Mouse (Mus musculus) gastrocnemius, postnatal 14 days (tissue): ENCODE measurements at regions not wholly inside any gene's neighbourhood (a gene's known extent, or its start where the extent isn't known, plus 50 kb on each side); places are given as distances from the start of the nearest gene placed in this dataset.

Experiments
- DNase-seq: peaks from one replicate; pipeline ENCODE4 v3.0.0; 2021; ENCODE audit warnings: mixed read lengths
- intact Hi-C: fragments of 180-260 bp; cut with DNase I; formaldehyde crosslinking; loops from one replicate; pipeline ENCODE4 v1.15.1; 2025; ENCODE audit warnings: low total_unique reads

DNA sequence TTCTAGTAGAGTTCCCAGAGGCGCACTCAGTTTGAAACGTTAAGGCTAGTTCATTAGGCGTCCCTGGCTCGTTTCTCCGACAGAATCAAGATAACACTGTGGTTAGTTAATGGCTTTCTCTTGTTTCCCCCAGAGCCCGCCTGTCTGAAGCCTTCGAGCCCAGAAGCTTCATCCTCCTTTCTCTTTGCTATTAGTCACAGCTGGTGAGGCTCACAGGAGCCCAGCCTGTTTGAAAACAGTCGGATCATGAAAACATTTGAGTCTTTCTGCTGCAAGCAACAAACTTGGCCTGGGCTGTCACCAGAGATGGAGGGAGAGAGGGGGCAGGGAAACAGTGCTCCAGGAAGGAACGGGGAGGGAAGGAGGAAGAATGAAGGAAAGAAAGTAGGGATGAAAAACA, 711.0 kb downstream of the Nr2f2 start:
- intact Hi-C loops: no loop called here

DNA sequence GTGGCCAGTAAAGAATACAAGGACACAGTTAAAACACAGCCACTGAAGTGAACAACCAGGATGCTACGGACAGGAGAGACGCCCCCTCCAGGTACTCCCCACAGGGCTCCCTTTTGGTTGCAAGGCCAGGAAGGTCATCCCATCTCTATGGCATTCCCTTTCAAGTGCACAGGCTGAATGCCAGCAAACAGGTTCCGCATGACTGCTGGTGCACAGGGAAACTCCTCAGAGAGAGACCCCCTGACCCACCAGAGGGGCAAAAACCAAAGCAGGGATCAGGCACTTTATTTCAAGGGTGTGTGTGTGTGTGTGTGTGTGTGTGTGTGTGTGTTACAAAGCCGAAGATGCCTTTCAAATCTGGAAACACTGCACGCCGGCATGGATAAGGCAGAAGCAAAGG, 721.1 kb downstream of the Nr2f2 start:
- no peak for DNase-seq
- intact Hi-C loops: no loop called here

More for the DNA sequence above, 711.0 kb downstream of the Nr2f2 start:
- no peak for DNase-seq

DNA sequence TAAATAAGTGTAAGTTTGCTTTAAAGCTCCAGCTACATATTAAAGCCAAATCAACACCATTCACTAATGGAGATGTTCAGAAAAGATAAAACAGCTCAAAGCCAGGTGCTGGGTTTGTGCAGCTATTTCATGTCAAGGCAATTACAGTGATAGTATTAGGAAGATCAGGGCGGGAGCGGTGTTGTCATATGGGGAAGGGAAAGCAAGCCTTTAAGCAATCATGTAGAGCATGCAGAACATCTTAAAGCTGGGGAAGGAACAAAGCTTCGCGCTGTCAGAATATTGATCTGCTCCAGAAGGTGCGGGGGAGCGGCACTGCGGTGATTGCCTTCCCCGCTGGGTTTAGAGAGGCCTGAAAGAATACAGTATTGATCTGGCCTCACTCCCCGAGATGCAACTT, 724.9 kb downstream of the Nr2f2 start:
- no peak for DNase-seq
- intact Hi-C loops: no loop called here

DNA sequence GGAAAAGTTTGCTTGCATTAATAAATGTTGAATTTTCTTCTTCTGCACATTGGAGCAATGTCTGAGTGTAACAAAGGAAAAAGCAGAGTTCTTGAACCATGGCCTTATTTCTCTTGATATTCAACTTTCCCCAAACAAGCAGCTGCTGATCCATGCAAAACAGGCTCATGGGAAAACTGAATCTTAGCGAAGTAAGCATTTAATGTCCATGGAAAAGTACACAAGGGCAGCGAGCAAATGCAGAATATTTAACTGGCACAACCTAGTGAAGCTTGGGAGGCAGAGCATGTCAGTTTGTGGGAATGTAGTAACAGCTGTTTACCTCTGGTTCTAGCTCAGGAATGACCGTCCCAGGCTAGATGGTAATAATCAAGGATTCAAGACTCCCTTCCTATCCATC, 766.7 kb downstream of the Nr2f2 start:
- intact Hi-C loops: no loop called here
- no peak for DNase-seq

DNA sequence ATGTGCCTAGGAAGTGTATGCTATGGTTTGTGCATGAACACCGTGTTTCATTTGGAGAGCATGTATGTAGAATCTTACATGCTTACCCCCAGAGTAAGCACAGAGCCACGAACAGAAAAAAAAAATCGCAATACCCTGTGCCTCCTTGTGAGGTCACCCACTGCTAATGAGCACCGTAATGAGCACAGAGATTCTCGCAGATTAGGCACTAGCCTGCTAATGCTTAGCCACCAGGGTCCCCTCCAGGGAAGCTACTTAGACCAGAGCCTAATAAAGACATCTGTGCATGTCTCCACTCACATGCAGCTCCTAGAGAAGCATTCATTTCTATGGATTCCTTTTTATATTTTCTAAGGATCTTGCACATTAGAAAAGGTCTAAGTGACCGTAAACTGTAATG, 780.8 kb downstream of the Nr2f2 start:
- intact Hi-C loops: no loop called here
- DNase-seq: no peak

DNA sequence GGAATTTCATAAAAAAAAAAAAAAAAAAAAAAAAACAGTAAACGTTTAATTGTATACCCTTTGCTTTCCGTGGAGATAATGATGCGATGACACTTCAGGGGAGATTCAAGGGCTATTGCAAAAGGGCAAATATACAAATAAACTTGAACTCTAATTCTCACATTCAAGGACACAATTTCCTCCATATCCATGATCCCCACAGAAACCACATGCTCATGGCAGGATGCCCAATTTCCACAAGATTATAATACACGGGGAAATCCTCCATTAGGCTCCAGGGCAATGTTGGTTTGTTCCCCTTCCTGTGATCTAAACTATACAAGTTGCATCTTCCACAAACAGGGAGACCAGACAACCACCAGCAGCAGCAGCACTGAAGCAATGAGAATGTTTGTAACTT, 781.4 kb downstream of the Nr2f2 start:
- no peak for DNase-seq
- intact Hi-C loops: no loop called here

DNA sequence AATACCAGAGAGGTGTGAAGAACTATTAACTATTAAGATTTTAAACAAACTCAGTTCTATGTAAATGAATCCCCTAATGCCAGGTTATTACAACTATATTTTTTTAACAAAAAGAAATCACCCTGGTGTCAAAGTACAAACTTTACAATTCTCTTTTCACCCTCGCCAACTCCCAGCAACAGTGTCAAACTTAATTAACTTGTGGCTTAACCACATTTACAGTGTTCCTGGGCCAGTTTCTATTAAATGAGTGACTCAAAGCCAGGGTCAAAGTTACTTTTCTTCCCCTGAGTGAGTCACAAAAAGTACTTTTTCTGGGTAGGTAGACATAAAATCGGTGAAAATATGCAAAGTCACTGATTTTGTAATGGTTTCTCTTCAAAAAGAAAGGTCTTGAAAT, 782.0 kb downstream of the Nr2f2 start:
- intact Hi-C loops: no loop called here

DNA sequence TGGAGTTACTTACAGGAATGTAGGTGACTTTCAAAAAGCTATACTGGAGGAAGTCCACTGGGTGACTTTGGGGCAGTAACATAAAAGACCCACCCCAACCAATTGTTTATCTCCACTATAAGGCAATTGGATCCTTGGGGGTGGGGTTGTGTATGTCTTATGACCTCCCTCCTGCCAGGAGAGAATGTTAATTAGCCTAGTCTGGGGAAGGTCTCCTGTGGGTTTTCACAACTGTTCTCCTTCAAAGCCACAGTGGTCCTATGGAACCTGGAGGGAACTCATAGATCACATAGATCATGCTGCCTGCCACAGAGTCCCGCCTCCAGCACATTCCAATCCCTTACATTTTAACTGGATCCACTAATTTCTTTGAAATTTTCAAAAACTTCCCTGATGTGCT, 782.6 kb downstream of the Nr2f2 start:
- intact Hi-C loops: no loop called here
- DNase-seq: no peak

More for the DNA sequence above, 782.0 kb downstream of the Nr2f2 start:
- DNase-seq: no peak

DNA sequence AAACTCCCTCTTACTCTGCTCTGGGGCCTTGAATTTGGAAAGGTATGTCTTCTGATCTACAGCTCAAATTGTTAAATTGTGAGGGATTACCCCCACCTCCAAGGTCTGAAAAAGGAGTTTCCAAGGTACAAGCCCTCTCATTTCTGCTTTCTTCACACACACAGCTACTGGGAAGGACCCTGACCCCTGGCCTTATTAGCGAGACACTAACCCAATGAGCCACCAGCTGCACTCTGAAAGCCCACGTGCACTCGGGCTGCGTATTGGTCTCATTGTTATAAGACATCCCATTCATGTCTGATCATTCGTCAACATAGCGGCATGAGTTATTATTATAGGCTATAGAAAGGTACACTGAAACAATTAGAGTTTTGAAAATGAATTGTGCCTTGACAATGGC, 784.9 kb downstream of the Nr2f2 start:
- no peak for DNase-seq
- intact Hi-C loops: no loop called here

DNA sequence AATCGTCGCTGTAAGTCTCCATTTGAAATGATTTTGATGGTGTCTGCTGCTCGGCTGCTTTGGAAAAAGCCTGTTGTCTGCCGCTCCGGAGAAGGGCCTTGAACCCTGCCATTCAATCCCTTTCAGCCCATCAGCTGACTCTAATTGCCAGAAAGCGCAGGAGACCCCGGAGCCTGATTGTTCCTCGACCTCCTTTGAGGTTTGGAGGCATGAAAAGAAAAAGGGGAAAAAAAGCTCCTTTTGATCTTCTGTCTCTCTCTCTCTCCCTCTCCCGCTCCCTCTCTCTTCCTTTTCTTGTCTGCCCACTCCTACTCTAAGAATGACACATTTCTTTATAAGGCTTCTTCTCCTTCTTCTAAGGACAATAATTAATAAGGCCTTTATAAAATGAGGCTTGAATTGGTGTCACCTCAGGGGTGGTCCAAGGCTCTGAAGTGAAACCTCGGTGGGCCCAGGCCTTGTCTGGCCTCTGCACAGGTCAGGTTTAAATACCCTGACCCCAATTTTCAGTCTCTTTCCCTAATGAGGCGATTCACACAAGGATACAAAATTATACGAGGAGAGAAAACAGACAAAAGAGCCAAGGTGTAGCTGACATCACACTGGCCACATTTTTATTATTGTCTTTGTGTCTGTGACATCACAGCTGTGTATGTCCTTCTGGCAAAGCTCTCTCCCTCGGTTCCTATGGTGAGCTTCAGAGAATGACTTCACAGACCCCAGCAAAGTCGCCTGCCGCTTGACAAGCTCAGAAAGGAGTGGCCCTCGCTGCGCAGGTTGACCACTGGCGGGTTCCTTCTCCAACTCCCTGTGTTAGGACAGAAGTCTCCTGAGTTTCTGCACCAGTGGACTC, 787.4 kb downstream of the Nr2f2 start:
- no peak for DNase-seq
- intact Hi-C loops: no loop called here

DNA sequence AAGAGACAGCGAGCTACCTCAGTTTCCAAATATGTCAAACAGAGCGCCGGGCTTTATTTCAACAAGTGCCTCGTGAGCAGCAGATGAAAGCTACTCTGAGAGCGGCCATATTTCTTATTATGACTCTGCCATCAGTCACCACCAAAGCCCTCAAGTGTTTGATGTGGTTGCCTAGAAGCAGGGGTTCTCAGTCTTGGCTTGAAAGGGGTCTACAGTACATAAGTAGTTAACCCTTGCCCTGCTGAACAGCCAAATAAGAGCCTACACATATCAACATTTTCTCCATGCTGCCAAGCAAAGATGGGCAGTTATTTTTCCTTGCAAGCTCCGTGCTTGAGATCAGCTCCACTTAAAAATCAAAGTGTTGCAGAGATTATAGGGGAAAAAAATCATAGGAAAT, 788.8 kb downstream of the Nr2f2 start:
- intact Hi-C loops: no loop called here
- no peak for DNase-seq

DNA sequence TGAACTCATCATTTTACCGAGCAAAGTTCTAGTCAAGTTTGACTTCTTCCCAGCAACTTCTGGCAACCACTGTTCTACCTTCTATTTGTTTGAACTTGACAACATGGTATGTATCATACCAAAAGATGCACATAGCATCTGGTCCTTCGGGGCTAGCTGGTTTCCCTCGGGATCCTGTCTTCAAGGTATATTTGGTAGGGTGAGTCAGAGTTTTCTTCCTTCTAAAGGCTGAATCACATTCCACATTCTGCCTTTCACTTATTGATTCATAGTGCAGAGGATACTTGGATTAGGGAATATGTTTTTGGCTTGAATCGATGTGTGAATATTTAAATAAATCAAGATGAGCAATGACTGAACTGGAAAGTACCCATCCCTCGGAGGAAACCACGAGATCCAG, 789.9 kb downstream of the Nr2f2 start:
- no peak for DNase-seq
- intact Hi-C loops: no loop called here

DNA sequence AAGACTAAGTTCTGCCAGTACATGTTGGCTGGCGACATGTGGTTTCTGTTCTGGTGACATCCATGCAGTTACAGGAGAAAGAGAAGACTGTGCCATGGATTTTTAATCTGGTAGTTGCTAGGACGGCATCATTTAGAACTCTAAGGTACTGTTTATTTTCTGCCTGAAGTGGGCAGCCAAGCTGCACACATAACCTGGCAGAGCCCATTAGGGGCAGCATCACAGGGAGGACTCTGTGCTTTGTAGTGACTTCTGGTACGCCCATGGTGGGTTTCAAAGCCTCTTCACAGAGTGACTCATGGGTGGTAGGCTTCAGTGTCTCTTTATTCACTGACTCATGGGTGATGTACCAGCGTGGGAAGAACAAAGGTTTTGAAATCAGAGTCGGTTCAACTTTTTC, 792.8 kb downstream of the Nr2f2 start:
- intact Hi-C loops: no loop called here
- no peak for DNase-seq

DNA sequence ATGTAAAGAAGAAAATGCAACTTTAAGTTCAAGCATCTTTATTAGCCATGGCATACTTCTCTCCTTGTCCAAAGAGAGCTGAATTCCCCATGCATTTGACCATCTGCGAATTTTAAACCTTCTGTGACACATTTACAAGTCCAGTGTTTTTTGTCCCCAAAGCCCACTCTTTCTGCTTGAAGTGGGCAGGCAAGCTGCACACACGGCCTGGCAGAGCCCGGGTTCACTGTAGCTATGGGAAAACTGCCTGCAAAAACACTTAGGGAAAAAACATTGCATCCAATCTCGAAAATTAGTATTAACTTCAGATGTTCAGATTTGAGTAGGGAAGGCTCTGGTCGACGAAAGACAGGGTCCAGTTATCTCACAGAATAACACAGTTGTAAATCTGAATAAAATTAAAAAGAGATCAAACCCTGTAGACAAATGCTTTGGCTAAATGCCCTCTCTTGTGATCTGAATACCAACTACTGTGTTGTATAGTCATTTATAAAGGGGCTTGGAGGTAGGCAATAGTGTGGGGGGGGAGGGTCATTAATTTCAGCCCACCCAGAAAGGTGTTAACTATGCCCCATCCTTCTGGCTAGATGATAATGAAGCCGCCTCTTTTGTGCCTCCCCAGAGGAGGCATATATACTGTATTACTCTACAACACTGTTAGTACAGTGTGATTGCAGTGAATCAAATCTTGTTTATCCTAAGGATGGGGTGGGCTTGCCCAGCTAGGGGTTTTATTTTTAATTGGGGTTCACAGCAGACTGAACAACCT, 793.7 kb downstream of the Nr2f2 start:
- intact Hi-C loops: no loop called here
- no peak for DNase-seq

DNA sequence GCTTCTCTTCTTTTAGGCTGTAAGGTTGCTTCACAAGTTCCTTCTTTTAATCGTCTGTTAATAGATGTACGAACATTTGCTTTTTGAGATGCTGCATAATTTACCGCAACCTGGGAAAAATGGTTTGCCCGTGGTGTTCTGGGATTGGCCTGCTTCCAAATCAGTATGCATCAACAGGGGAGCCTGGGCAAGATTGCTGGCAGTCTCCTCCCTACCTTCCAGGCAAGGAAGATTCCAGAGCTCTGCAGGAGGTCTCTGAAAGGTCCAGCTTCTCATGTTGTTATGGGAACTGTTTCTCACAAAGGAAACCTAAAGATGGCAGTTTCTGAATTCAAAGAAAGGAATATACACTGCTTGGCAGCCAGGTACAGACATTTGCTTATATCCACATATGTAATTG, 799.6 kb downstream of the Nr2f2 start:
- DNase-seq: no peak
- intact Hi-C loops: no loop called here

DNA sequence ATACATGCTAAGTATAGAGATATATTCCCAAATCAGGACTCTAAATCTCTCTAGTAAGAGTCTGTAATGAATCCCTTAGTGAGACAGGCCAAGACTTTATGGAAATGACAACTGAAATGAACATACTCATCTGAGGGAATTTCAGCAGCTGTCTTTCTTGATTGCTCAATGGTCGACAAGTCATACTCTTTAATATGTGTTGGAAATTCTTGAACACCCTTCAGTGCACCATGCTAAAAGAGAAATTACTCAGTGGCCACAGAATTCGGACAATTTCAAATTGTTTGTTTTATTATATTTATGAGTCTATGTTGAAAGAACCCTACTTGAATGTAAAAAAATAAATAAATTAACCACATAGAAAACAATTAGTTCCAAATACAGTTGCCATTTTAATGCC, 802.1 kb downstream of the Nr2f2 start:
- no peak for DNase-seq
- intact Hi-C loops: no loop called here

DNA sequence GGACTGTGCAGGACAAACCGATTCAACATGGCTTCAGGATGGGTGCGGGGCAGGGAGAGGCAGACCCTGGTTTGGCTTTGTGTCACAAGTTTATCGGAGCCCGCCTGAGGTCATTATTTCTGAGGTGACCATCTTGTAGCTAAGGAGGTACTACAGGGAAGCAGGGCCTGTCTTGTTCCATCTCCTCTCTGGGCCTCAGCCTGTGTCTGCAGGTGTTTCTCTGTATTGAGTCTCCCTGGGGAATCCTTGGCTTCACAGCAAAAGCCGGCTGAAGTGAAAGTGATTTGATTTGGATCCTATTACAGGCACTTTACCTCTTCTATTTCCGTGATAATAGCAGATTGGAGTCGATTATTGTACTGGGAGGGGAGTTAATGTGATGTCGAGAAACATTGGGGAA, 805.7 kb upstream of the Arrdc4 start:
- intact Hi-C loops: no loop called here
- no peak for DNase-seq

DNA sequence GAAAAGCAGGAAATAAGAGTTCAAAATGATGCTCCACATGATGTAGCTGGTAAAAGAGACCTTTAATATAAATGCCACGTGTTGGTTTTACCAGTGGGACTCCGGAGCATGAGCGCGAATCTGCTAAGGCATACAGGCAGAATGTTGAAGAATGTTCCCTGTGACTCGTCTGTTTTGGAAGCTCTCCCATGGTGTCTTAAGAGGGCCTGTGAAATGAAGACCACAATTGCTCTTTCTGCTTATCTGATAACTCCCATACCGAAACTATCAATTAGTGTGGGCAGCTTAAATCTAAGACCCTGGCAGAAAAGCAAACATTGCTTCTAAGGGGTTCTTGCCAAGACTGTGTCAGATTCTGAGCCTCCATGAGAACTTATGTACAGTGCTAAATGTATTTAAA, 804.9 kb upstream of the Arrdc4 start:
- intact Hi-C loops: no loop called here
- DNase-seq: no peak

DNA sequence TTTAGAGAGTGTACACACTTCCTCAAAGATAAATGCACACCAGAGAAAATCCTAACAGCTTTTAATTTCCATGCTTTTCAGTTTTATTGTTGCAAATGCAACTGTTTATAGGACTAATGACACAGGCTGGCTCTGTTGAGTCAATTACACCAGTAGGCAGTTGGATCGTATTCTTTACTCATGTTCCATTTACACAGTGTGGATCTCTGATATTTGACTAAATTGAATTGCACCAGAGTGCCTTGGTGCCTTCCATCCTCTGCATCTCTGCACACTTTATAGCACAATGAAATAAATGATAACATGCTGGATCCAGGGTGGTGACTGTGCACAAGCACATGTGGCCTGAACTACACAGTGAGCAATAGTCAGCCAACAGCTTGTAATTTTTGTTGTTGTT, 787.0 kb upstream of the Arrdc4 start:
- DNase-seq: no peak
- intact Hi-C loops: no loop called here

DNA sequence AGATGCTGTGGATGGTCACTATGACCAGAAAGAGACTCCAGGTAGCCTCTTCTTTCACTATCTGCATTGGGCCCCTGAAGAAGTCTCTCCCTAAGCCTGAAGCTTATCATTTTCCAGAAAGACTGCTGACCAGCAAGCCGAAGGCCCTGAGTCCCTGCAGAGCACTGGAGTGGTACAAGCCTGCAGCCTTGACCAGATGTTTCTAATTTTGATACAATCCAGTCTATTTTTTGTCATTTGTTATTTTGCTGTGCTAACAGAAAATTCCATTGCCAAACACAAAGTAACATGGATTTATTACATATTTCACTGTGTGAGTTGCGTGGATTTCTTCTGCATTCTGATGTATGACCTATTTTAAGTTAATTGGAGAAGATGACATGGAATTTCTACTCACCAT, 764.9 kb upstream of the Arrdc4 start:
- no peak for DNase-seq
- intact Hi-C loops: no loop called here

DNA sequence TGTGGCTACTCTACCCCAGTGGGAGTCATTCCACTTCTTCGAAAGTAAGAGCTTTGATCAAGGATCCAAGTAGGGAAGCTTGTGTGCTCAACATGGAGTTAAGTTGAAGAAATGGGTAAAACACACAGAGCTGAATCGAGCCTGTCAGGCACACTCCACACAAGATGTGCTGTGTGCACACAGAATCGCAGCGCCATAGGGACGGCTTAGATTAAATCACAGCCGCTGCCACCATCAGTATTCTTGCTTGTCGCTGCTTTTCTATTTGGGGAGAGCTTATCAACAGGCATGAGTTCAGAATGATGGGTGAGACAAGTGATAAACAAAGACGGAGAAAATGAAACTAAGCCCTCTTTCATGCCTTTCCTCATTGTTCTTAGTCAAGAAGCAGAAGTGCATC, 761.3 kb upstream of the Arrdc4 start:
- intact Hi-C loops: no loop called here
- no peak for DNase-seq
